Mouse (Mus musculus) embryonic fibroblast, embryonic 13.5 days (primary cell): ENCODE results near the gene Rtkn2. TPM values are rescaled to one million over a fixed set of nuclear protein-coding genes. Genes with fewer than 3 reads are reported as not detected.
A peak's percentile ranks its signal among the peaks of the same experiment; 100 is the strongest.

Source experiments
- H3K27ac ChIP-seq: 2 replicates; pipeline ENCODE4 v1.5.1; 2012; ENCODE audit warnings: low read length, control low read depth, inconsistent platforms; ENCODE audit not compliant: insufficient read depth
- H3K4me1 ChIP-seq: 2 replicates; pipeline ENCODE4 v1.6.1; 2011; ENCODE audit warnings: low read length; ENCODE audit not compliant: control insufficient read depth, insufficient read depth
- H3K4me3 ChIP-seq: 2 replicates; pipeline ENCODE4 v1.5.1; 2011; ENCODE audit warnings: mild to moderate bottlenecking, control low read depth, low read length; ENCODE audit not compliant: insufficient read depth
- CTCF ChIP-seq: IDR thresholded peaks from 2 replicates; pipeline ENCODE4 v1.5.1; 2011; ENCODE audit warnings: mild to moderate bottlenecking, control low read depth, low read length, moderate library complexity, borderline replicate concordance; ENCODE audit not compliant: insufficient read depth
- POLR2A ChIP-seq: IDR thresholded peaks from 2 replicates; pipeline ENCODE4 v1.6.1; 2011; ENCODE audit warnings: low read depth, mild to moderate bottlenecking, control low read depth, low read length, moderate library complexity
- polyA plus RNA-seq: library from polyadenylated mRNA; stranded (reverse); fragments of >200 nt; gene quantifications from 2 replicates; pipeline ENCODE4 v1.2.4, GENCODE M21; 2011; ENCODE audit warnings: low read depth; ENCODE audit not compliant: missing spikeins, insufficient read length

The Rtkn2 gene
- 1.2 and 3.0 TPM in 2 replicates for polyA plus RNA-seq

- Histone ChIP-seq H3K4me1 (no peaks in the 10 kb centered on the region), H3K4me3 (peak within 1 kb of the TSS; percentile 73), H3K27ac (no peak within 1 kb of the TSS)
- no peak for TF ChIP-seq POLR2A
These were observed at the start of gene Rtkn2 for GRCm38 (mm10) chr10:67979401-67980157. Gene Rtkn2 (plus strand): TSS chr10:67979570.

GRCm38 (mm10) chr10:67931328-67931727 lies 48.0 kb upstream of the Rtkn2 start:
- no peak overlapping the region for H3K27ac ChIP-seq
- peaks cover 4% of the 10 kb centered on the region; the same call in 1 of the 2 replicates for H3K4me1 ChIP-seq
- no peak for TF ChIP-seq POLR2A
- no peak for TF ChIP-seq CTCF
- no peak overlapping the region for H3K4me3 ChIP-seq

GRCm38 (mm10) chr10:67932780-67933179 lies 46.6 kb upstream of the Rtkn2 start:
- Histone ChIP-seq H3K27ac (0 out of 2 replicates have a peak overlapping the region, but pooled peaks have one; percentile 4), H3K4me1 (peaks cover 4% of the 10 kb centered on the region; the same call in 1 of the 2 replicates), H3K4me3 (no peak overlapping the region)
- TF ChIP-seq CTCF = no peak
- TF ChIP-seq POLR2A = no peak

- Histone ChIP-seq H3K4me3 (no peak overlapping the region), H3K27ac (no peak overlapping the region), H3K4me1 (peaks cover 4% of the 10 kb centered on the region; the same call in 1 of the 2 replicates)
- TF ChIP-seq CTCF = no peak
- TF ChIP-seq POLR2A = no peak
These were observed 42.4 kb upstream of the Rtkn2 start for GRCm38 (mm10) chr10:67936944-67937343.

GRCm38 (mm10) chr10:67937775-67938174 lies 41.6 kb upstream of the Rtkn2 start:
- TF ChIP-seq POLR2A (no peak), CTCF (no peak)
- Histone ChIP-seq H3K27ac (no peak overlapping the region), H3K4me3 (no peak overlapping the region), H3K4me1 (peaks cover 4% of the 10 kb centered on the region; the same call in 1 of the 2 replicates)

GRCm38 (mm10) chr10:67939546-67939945 lies 39.8 kb upstream of the Rtkn2 start:
- Histone ChIP-seq H3K4me3 (no peak overlapping the region), H3K4me1 (no peaks in the 10 kb centered on the region; the same call in 1 of the 2 replicates), H3K27ac (no peak overlapping the region)
- TF ChIP-seq POLR2A = no peak
- no peak for TF ChIP-seq CTCF

- H3K4me1 ChIP-seq = no peaks in the 10 kb centered on the region
- H3K27ac ChIP-seq = no peak overlapping the region
- TF ChIP-seq CTCF (no peak), POLR2A (no peak)
- no peak overlapping the region for H3K4me3 ChIP-seq
These were observed 35.9 kb upstream of the Rtkn2 start for GRCm38 (mm10) chr10:67943513-67943912.

- TF ChIP-seq POLR2A (no peak), CTCF (no peak)
- H3K4me3 ChIP-seq = no peak overlapping the region
- H3K27ac ChIP-seq = no peak overlapping the region
- no peaks in the 10 kb centered on the region for H3K4me1 ChIP-seq
These were observed 29.2 kb upstream of the Rtkn2 start for GRCm38 (mm10) chr10:67950059-67950748.

- no peak overlapping the region for H3K4me3 ChIP-seq
- no peaks in the 10 kb centered on the region for H3K4me1 ChIP-seq
- TF ChIP-seq CTCF (no peak), POLR2A (no peak)
- no peak overlapping the region for H3K27ac ChIP-seq
These were observed 27.7 kb upstream of the Rtkn2 start for GRCm38 (mm10) chr10:67951690-67952089.

- Histone ChIP-seq H3K4me1 (no peaks in the 10 kb centered on the region), H3K27ac (no peak overlapping the region), H3K4me3 (no peak overlapping the region)
- TF ChIP-seq POLR2A = no peak
- TF ChIP-seq CTCF = no peak
These were observed 23.4 kb upstream of the Rtkn2 start for GRCm38 (mm10) chr10:67955982-67956381.
